Mouse (Mus musculus) small intestine, adult 2 months (tissue): Measurements from ENCODE around the gene Fam69b.

Experiments used
- CTCF ChIP-seq: fragments of 200-500 bp; IDR thresholded peaks from 2 replicates; pipeline ENCODE4 v1.5.1; 2012; ENCODE audit warnings: low read depth, mild to moderate bottlenecking, control low read depth, inconsistent platforms, low read length, moderate library complexity, mixed read lengths; ENCODE audit not compliant: insufficient replicate concordance, insufficient read length; ENCODE audit errors: extremely low read depth
- POLR2A ChIP-seq: fragments of 200-500 bp; IDR thresholded peaks from 2 replicates; pipeline ENCODE4 v1.6.1; 2012; ENCODE audit warnings: low read depth, mild to moderate bottlenecking, control low read depth, inconsistent platforms, low read length, moderate library complexity

DNA sequence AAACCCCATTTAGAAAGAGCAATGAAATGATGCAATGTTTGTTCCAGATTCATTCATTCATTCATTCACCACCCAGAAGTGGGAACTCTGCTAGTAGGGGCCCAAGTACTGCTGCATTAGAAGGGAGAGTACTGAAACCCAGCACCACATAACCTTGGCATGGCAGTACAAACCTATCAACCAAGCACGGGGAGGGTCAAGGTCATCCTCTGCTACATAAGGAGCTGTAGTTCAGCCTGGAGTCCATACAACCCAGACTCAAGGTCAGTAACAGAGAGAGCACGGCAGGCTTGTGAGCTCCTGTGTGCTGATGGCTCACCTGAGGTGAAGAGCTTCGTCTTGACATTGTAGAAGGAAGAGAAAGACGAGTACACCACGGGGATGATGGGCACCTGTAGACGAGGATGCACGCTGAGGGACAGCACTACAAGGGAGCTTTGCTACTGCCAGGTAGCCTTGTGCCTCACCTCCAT, 33.8 kb upstream of the Fam69b start:
- TF ChIP-seq CTCF (no peak), POLR2A (no peak)
